Mouse (Mus musculus): ENCODE measurements around the gene E2f3. TPM values are rescaled to one million over a fixed set of nuclear protein-coding genes. Genes with fewer than 3 reads are reported as not detected.

E2f3 gene
- polyA plus RNA-seq, 1 experiment from 2014 or later = 10.4 TPM

DNA sequence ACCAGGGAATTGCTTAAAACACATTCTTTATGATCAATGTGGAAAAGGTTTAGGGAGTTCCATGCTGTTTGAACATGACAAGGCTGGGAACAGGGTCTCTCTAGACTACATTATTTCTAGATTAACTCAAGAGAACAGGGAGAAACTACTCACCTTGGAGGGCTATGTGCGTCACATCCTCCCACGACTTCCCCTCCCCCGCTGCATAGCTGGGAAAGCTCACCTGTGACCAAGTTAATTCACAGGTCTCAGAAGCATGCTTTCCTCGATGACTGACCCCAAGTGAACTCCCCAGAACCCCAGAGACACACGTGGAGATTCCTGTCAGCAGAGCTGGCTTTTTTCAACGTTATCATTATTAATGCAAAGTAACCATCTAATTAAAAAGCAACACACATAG, 47.1 kb downstream of the E2f3 start:
- Histone ChIP-seq H3K36me3 (ENCODE audit: control insufficient read depth, insufficient read depth, low read length) (peaks cover 2% of the 10 kb centered on the region; the same call in 1 of the 2 replicates), H3K9me3 (replicated peaks; ENCODE audit: control insufficient read depth, low read length) (no peaks in the 10 kb centered on the region), H3K4me1 (ENCODE audit: control insufficient read depth, insufficient read depth, low read length) (no peaks in the 10 kb centered on the region), H3K9ac (ENCODE audit: low read depth, low read length) (no peak overlapping the region), H3K4me2 (no peak overlapping the region), H3K4me3 (ENCODE audit: low read depth, low read length) (no peak overlapping the region), H3K27me3 (ENCODE audit: control insufficient read depth, insufficient read depth, low read length) (no peaks in the 10 kb centered on the region), H3K27ac (ENCODE audit: low read depth, low read length) (no peak overlapping the region)
- WGBS (ENCODE audit: insufficient replicate concordance) = 79% methylated on average over 6 of the region's 6 CpGs
- no peak for ATAC-seq (replicated peaks; ENCODE audit: insufficient number of reproducible peaks, low FRiP score, low TSS enrichment)

GRCm38 (mm10) chr13:29926168-29926567, 59.7 kb downstream of the E2f3 start:
- Histone ChIP-seq H3K4me2 (no peak overlapping the region), H3K27ac (ENCODE audit: low read depth, low read length) (no peak overlapping the region), H3K36me3 (ENCODE audit: control insufficient read depth, insufficient read depth, low read length) (no peaks in the 10 kb centered on the region), H3K9ac (ENCODE audit: low read depth, low read length) (no peak overlapping the region), H3K4me1 (ENCODE audit: control insufficient read depth, insufficient read depth, low read length) (no peaks in the 10 kb centered on the region), H3K27me3 (ENCODE audit: control insufficient read depth, insufficient read depth, low read length) (no peaks in the 10 kb centered on the region), H3K9me3 (replicated peaks; ENCODE audit: control insufficient read depth, low read length) (no peaks in the 10 kb centered on the region), H3K4me3 (ENCODE audit: low read depth, low read length) (no peak overlapping the region)
- ATAC-seq (replicated peaks; ENCODE audit: insufficient number of reproducible peaks, low FRiP score, low TSS enrichment) = no peak
- 73% methylated on average over 3 of the region's 3 CpGs for WGBS (ENCODE audit: insufficient replicate concordance)

DNA sequence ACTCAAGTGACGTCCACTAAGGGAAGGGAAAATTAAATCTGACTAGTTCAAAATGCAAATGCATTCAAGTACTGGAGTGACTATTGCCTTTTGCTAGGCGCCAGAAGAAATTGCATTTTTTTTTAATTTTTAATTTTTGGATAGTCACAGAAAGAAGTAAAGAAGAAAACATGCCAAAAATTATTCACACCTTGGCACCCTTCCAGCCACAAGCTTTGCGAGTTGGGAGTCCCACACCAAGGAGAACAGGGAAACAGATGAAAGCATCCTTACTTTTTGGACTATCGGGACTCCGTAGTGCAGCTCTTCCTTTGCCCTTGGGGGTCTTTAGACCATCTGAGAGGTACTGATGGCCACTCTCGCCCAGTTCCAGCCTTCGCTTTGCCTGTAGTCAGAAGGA, 66.0 kb downstream of the E2f3 start:
- H3K4me3 ChIP-seq (ENCODE audit: low read depth, low read length) = no peak overlapping the region
- no peaks in the 10 kb centered on the region for H3K27me3 ChIP-seq (ENCODE audit: control insufficient read depth, insufficient read depth, low read length)
- 0 out of 2 replicates have a peak, but pooled peaks cover 5% of the 10 kb centered on the region for H3K36me3 ChIP-seq (ENCODE audit: control insufficient read depth, insufficient read depth, low read length)
- no peaks in the 10 kb centered on the region for H3K4me1 ChIP-seq (ENCODE audit: control insufficient read depth, insufficient read depth, low read length)
- no peak overlapping the region for H3K4me2 ChIP-seq
- WGBS (ENCODE audit: insufficient replicate concordance) = 91% methylated on average over 7 of the region's 7 CpGs
- no peak for ATAC-seq (replicated peaks; ENCODE audit: insufficient number of reproducible peaks, low FRiP score, low TSS enrichment)
- H3K27ac ChIP-seq (ENCODE audit: low read depth, low read length) = no peak overlapping the region
- no peaks in the 10 kb centered on the region for H3K9me3 ChIP-seq (replicated peaks; ENCODE audit: control insufficient read depth, low read length)
- H3K9ac ChIP-seq (ENCODE audit: low read depth, low read length) = no peak overlapping the region

- Histone ChIP-seq H3K27ac (ENCODE audit: low read depth, low read length) (no peak overlapping the region), H3K27me3 (ENCODE audit: control insufficient read depth, insufficient read depth, low read length) (no peaks in the 10 kb centered on the region), H3K36me3 (ENCODE audit: control insufficient read depth, insufficient read depth, low read length) (0 out of 2 replicates have a peak, but pooled peaks cover 5% of the 10 kb centered on the region), H3K4me1 (ENCODE audit: control insufficient read depth, insufficient read depth, low read length) (no peaks in the 10 kb centered on the region), H3K4me2 (no peak overlapping the region), H3K4me3 (ENCODE audit: low read depth, low read length) (no peak overlapping the region), H3K9ac (ENCODE audit: low read depth, low read length) (no peak overlapping the region), H3K9me3 (replicated peaks; ENCODE audit: control insufficient read depth, low read length) (no peaks in the 10 kb centered on the region)
- no peak for ATAC-seq (replicated peaks; ENCODE audit: insufficient number of reproducible peaks, low FRiP score, low TSS enrichment)
- WGBS (ENCODE audit: insufficient replicate concordance) = 73% methylated on average over 1 of the region's 1 CpGs
Measured at GRCm38 (mm10) chr13:29916561-29916960, 69.3 kb downstream of the E2f3 start.

DNA sequence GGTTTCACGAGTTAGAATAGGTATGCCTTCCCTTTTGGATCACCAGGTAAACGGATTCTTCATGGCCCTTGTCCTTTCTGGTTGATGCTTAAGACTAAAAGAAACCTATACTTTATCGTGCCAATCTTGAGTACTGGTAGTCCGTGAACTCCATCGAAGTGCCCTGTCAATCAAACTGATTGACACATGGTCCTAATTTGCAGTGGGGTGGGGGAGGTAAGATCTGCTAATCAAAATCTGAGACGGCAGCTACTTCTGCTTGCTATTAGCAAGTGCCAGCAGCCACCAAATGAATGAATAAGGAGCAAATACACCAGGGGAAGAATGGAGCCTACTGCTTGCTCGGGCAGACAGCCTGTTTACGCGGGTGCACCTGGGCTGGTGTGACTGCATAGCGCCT, 72.3 kb downstream of the E2f3 start:
- H3K9ac ChIP-seq (ENCODE audit: low read depth, low read length) = no peak overlapping the region
- no peak overlapping the region for H3K27ac ChIP-seq (ENCODE audit: low read depth, low read length)
- 85% methylated on average over 10 of the region's 10 CpGs for WGBS (ENCODE audit: insufficient replicate concordance)
- no peaks in the 10 kb centered on the region for H3K27me3 ChIP-seq (ENCODE audit: control insufficient read depth, insufficient read depth, low read length)
- H3K4me2 ChIP-seq = no peak overlapping the region
- no peak for ATAC-seq (replicated peaks; ENCODE audit: insufficient number of reproducible peaks, low FRiP score, low TSS enrichment)
- H3K36me3 ChIP-seq (ENCODE audit: control insufficient read depth, insufficient read depth, low read length) = peaks cover 13% of the 10 kb centered on the region
- no peaks in the 10 kb centered on the region for H3K4me1 ChIP-seq (ENCODE audit: control insufficient read depth, insufficient read depth, low read length)
- H3K4me3 ChIP-seq (ENCODE audit: low read depth, low read length) = no peak overlapping the region
- no peaks in the 10 kb centered on the region for H3K9me3 ChIP-seq (replicated peaks; ENCODE audit: control insufficient read depth, low read length)

DNA sequence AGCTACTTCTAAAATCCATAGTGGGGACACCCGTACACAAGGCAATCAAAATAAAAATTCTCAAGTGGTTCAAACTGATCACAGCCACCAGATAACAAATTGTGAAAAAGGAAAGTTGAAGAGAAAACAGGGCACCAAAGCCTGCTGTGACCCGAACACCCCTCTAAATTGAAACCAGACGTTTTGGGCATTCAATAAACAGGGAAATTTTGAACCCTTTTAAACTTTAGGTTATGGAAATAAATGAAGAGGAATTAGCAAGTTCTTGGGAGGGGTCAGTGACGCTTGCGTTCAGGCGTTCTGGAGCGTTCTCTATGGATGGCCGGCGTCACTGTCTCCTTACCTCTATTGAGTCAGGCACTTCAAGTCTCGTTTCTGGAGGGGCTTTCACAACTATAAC, 72.8 kb downstream of the E2f3 start:
- Histone ChIP-seq H3K4me1 (ENCODE audit: control insufficient read depth, insufficient read depth, low read length) (no peaks in the 10 kb centered on the region), H3K4me3 (ENCODE audit: low read depth, low read length) (no peak overlapping the region), H3K27me3 (ENCODE audit: control insufficient read depth, insufficient read depth, low read length) (no peaks in the 10 kb centered on the region), H3K9ac (ENCODE audit: low read depth, low read length) (no peak overlapping the region), H3K27ac (ENCODE audit: low read depth, low read length) (no peak overlapping the region), H3K36me3 (ENCODE audit: control insufficient read depth, insufficient read depth, low read length) (peaks cover 19% of the 10 kb centered on the region), H3K4me2 (no peak overlapping the region), H3K9me3 (replicated peaks; ENCODE audit: control insufficient read depth, low read length) (no peaks in the 10 kb centered on the region)
- no peak for ATAC-seq (replicated peaks; ENCODE audit: insufficient number of reproducible peaks, low FRiP score, low TSS enrichment)
- WGBS (ENCODE audit: insufficient replicate concordance) = 90% methylated on average over 10 of the region's 10 CpGs

- H3K4me2 ChIP-seq = no peak overlapping the region
- WGBS (ENCODE audit: insufficient replicate concordance) = 97% methylated on average over 8 of the region's 8 CpGs
- no peak overlapping the region for H3K4me3 ChIP-seq (ENCODE audit: low read depth, low read length)
- peaks cover 24% of the 10 kb centered on the region for H3K36me3 ChIP-seq (ENCODE audit: control insufficient read depth, insufficient read depth, low read length)
- no peak for ATAC-seq (replicated peaks; ENCODE audit: insufficient number of reproducible peaks, low FRiP score, low TSS enrichment)
- H3K9ac ChIP-seq (ENCODE audit: low read depth, low read length) = no peak overlapping the region
- no peaks in the 10 kb centered on the region for H3K9me3 ChIP-seq (replicated peaks; ENCODE audit: control insufficient read depth, low read length)
- H3K27ac ChIP-seq (ENCODE audit: low read depth, low read length) = no peak overlapping the region
- no peaks in the 10 kb centered on the region for H3K27me3 ChIP-seq (ENCODE audit: control insufficient read depth, insufficient read depth, low read length)
- no peaks in the 10 kb centered on the region for H3K4me1 ChIP-seq (ENCODE audit: control insufficient read depth, insufficient read depth, low read length)
Measured at GRCm38 (mm10) chr13:29912251-29912650, 73.6 kb downstream of the E2f3 start.

DNA sequence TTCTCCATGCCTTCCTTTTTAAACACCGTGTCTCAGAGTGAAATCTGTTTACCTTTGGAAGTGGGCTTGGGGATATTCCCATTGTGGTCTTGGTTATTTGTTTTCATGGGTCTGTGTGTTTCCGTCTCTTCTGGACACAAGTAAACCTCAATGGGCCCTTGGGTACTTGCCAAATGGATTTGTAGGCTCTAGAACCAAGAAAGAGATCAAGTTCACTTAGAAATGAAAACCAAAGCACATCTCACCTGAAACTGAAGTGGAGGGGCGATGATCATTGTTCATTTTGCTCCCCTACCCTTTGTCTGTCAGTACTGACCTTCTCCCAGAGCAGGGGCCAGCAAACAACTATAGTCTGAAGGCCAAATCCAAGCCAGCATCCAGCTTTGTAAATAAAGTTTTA, 74.7 kb downstream of the E2f3 start:
- no peak for ATAC-seq (replicated peaks; ENCODE audit: insufficient number of reproducible peaks, low FRiP score, low TSS enrichment)

GRCm38 (mm10) chr13:29908431-29908830, 77.4 kb downstream of the E2f3 start:
- Histone ChIP-seq H3K9ac (ENCODE audit: low read depth, low read length) (no peak overlapping the region), H3K27me3 (ENCODE audit: control insufficient read depth, insufficient read depth, low read length) (no peaks in the 10 kb centered on the region), H3K27ac (ENCODE audit: low read depth, low read length) (no peak overlapping the region), H3K4me3 (ENCODE audit: low read depth, low read length) (no peak overlapping the region), H3K4me2 (no peak overlapping the region), H3K9me3 (replicated peaks; ENCODE audit: control insufficient read depth, low read length) (peaks cover 7% of the 10 kb centered on the region; the same call in 1 of the 2 replicates), H3K4me1 (ENCODE audit: control insufficient read depth, insufficient read depth, low read length) (no peaks in the 10 kb centered on the region), H3K36me3 (ENCODE audit: control insufficient read depth, insufficient read depth, low read length) (peaks cover 39% of the 10 kb centered on the region)
- WGBS (ENCODE audit: insufficient replicate concordance) = 96% methylated on average over 9 of the region's 9 CpGs
- ATAC-seq (replicated peaks; ENCODE audit: insufficient number of reproducible peaks, low FRiP score, low TSS enrichment) = no peak

More for the DNA sequence above, 74.7 kb downstream of the E2f3 start:
- no peak overlapping the region for H3K9ac ChIP-seq (ENCODE audit: low read depth, low read length)
- H3K4me3 ChIP-seq (ENCODE audit: low read depth, low read length) = no peak overlapping the region
- H3K27ac ChIP-seq (ENCODE audit: low read depth, low read length) = no peak overlapping the region
- no peak overlapping the region for H3K4me2 ChIP-seq
- H3K9me3 ChIP-seq (replicated peaks; ENCODE audit: control insufficient read depth, low read length) = 0 out of 2 replicates have a peak, but pooled peaks cover under 1% of the 10 kb centered on the region
- H3K36me3 ChIP-seq (ENCODE audit: control insufficient read depth, insufficient read depth, low read length) = peaks cover 28% of the 10 kb centered on the region
- H3K27me3 ChIP-seq (ENCODE audit: control insufficient read depth, insufficient read depth, low read length) = no peaks in the 10 kb centered on the region
- 92% methylated on average over 3 of the region's 3 CpGs for WGBS (ENCODE audit: insufficient replicate concordance)
- no peaks in the 10 kb centered on the region for H3K4me1 ChIP-seq (ENCODE audit: control insufficient read depth, insufficient read depth, low read length)
